Comparison of ENCODE assay signal across 8 mouse cellular contexts in genomic region chr16:34902294-34902680, GRCm38 (mm10).
DNase-seq lines count a peak whose midpoint lies in the region; ATAC-seq and TF ChIP-seq lines count a peak whose summit lies in the region.

No protein-coding gene starts in this region.

- ATAC-seq in kidney, embryonic 16.5 days (ENCODE audit: low FRiP score, low TSS enrichment) = no peak; the same call in 1 of the 2 replicates
- ATAC-seq in intestine, embryonic 14.5 days (replicated peaks; ENCODE audit: low FRiP score, low TSS enrichment, low read depth) = 0 out of 2 replicates have a peak, but pooled peaks have one; percentile 40
- ATAC-seq in midbrain, postnatal 0 days (ENCODE audit: low FRiP score) = peak; percentile 64

- H3K4me1 ChIP-seq in kidney, embryonic 16.5 days (ENCODE audit: insufficient read depth, low read length) = peaks cover 30% of the 10 kb centered on the region; the same call in 1 of the 2 replicates
- peaks cover 30% of the 10 kb centered on the region for H3K4me1 ChIP-seq in intestine, embryonic 14.5 days (replicated peaks; ENCODE audit: control insufficient read depth, insufficient read depth, low read length)
- no peaks in the 10 kb centered on the region for H3K4me1 ChIP-seq in midbrain, postnatal 0 days (ENCODE audit: insufficient read depth, low read length)

- no peaks in the 10 kb centered on the region for H3K9me3 ChIP-seq in kidney, embryonic 16.5 days (ENCODE audit: low read length)
- H3K9me3 ChIP-seq in intestine, embryonic 14.5 days (ENCODE audit: control insufficient read depth, low read length) = no peaks in the 10 kb centered on the region
- H3K9me3 ChIP-seq in midbrain, postnatal 0 days (ENCODE audit: low read length) = no peaks in the 10 kb centered on the region

- WGBS in kidney, embryonic 16.5 days = 11% methylated on average over 9 of the region's 9 CpGs
- 14% methylated on average over 9 of the region's 9 CpGs for WGBS in intestine, embryonic 14.5 days
- WGBS in midbrain, postnatal 0 days = 13% methylated on average over 9 of the region's 9 CpGs

- H3K27ac ChIP-seq in kidney, embryonic 16.5 days (ENCODE audit: low read length) = no peak overlapping the region
- H3K27ac ChIP-seq in intestine, embryonic 14.5 days (ENCODE audit: low read depth) = no peak overlapping the region
- H3K27ac ChIP-seq in midbrain, postnatal 0 days (ENCODE audit: low read depth, low read length) = no peak overlapping the region

- peak; percentile 90 for TF ChIP-seq CTCF in midbrain, postnatal 0 days (IDR thresholded peaks at IDR 0.05)

- no peaks in the 10 kb centered on the region for H3K36me3 ChIP-seq in kidney, embryonic 16.5 days (ENCODE audit: insufficient read depth, low read length)
- H3K36me3 ChIP-seq in intestine, embryonic 14.5 days (ENCODE audit: control insufficient read depth, insufficient read depth, low read length) = no peaks in the 10 kb centered on the region
- no peaks in the 10 kb centered on the region for H3K36me3 ChIP-seq in midbrain, postnatal 0 days (ENCODE audit: insufficient read depth, low read length)

- peak; percentile 75 for DNase-seq in kidney, adult 18-20 months
- peak; percentile 23 for DNase-seq in cerebellum, adult 11-12 months
- DNase-seq in frontal cortex, adult 2 months (ENCODE audit: extremely low spot score in 1 of 2, low spot score in 1 of 2) = peak; percentile 21 to 84
- DNase-seq in intestine, embryonic 14.5 days (ENCODE audit: low spot score) = peak; percentile 78
- peak; percentile 75 to 79 for DNase-seq in left cerebral cortex, postnatal 25 days (ENCODE audit: low spot score in 2 of 2)
- DNase-seq in midbrain, postnatal 0 days (ENCODE audit: low spot score) = peak; percentile 90
- DNase-seq in thymus, postnatal 10 days (ENCODE audit: low spot score in 2 of 2) = peak; percentile 9 to 41

- H3K4me2 ChIP-seq in kidney, embryonic 16.5 days (replicated peaks; ENCODE audit: low read depth, low read length) = no peak overlapping the region
- no peak overlapping the region for H3K4me2 ChIP-seq in intestine, embryonic 14.5 days (ENCODE audit: low read length)
- H3K4me2 ChIP-seq in midbrain, postnatal 0 days (ENCODE audit: low read depth, low read length, poor library complexity, severe bottlenecking) = no peak overlapping the region

- no peak overlapping the region for H3K4me3 ChIP-seq in kidney, embryonic 16.5 days (ENCODE audit: low read length)
- H3K4me3 ChIP-seq in intestine, embryonic 14.5 days (ENCODE audit: low read depth, low read length) = no peak overlapping the region
- no peak overlapping the region for H3K4me3 ChIP-seq in midbrain, postnatal 0 days (ENCODE audit: low read depth, low read length)

- H3K9ac ChIP-seq in kidney, embryonic 16.5 days (replicated peaks; ENCODE audit: low read length) = no peak overlapping the region
- H3K9ac ChIP-seq in intestine, embryonic 14.5 days (ENCODE audit: low read length) = no peak overlapping the region
- H3K9ac ChIP-seq in midbrain, postnatal 0 days (replicated peaks; ENCODE audit: low read length, poor library complexity, severe bottlenecking) = no peak overlapping the region

- no peaks in the 10 kb centered on the region for H3K27me3 ChIP-seq in kidney, embryonic 16.5 days (ENCODE audit: insufficient read depth, low read length)
- H3K27me3 ChIP-seq in intestine, embryonic 14.5 days (replicated peaks; ENCODE audit: control insufficient read depth, insufficient read depth, low read length) = no peaks in the 10 kb centered on the region
- H3K27me3 ChIP-seq in midbrain, postnatal 0 days (ENCODE audit: insufficient read depth, low read length) = no peaks in the 10 kb centered on the region

- intact Hi-C loops in left cerebral cortex, postnatal 25 days (cut with DNase I) = loop anchor here (1.0 to 5.0 kb wide), 2 partner anchors 65 to 120 kb away; partner anchors contain the start of gene Hacd2

Comparison
In these comparisons a context has a peak if more than half of its experiments do, and no peak if none do; other contexts are left out.
1. DNase-seq: peak in every context shown above with its lines; median percentile 90 in midbrain, postnatal 0 days; 78 in intestine, embryonic 14.5 days; 77 in left cerebral cortex, postnatal 25 days; 75 in kidney, adult 18-20 months; 52 in frontal cortex, adult 2 months; 25 in thymus, postnatal 10 days; 23 in cerebellum, adult 11-12 months.